Mouse (Mus musculus) monocyte, adult 59 days (primary cell): ENCODE data around the gene Abcb11. TPM values are rescaled to one million over a fixed set of nuclear protein-coding genes. Genes with fewer than 3 reads are reported as not detected.

Source experiments
- total RNA-seq, 2 experiments: library from RNA; stranded (reverse); gene quantifications; one replicate each; pipeline ENCODE4 v1.2.4; 2023

Gene Abcb11
- not detected for total RNA-seq

DNA sequence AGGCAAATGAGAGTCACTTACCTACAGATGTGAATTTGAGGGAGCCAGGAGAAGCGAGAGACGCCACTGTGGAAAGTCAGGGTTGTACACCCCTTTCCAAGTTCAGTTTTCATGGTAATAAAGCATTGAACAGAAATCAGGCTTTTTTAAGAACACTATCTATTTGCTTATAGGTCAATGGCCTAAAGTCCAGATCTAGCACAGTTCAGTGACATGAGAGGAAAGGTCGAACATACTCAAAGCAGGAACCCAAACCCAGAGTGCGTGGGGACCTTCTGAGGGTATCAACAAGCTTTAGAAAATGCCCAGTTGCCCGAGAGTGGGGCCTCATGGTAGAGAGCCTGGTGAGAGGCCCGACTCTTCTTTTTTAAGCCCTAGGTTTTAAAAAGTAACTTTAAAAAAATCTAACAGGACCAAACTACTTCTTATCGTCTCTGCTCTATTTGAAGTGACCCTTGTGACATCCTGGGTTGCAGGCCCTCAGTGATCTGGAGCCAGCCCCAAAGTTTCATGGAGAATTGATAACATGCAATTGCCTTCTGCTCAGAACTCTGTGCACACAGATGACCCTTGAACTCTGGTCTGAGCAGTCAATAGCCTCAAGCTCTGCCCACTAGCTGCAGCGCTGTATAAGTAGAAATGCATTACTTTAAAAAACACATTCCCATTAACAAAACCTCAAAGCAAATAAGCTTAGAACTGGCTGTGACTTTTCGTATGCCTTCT is at the start of gene Abcb11:
TSS of gene Abcb11 (minus strand) at position 121 of the 726 bp plus-strand sequence.

DNA sequence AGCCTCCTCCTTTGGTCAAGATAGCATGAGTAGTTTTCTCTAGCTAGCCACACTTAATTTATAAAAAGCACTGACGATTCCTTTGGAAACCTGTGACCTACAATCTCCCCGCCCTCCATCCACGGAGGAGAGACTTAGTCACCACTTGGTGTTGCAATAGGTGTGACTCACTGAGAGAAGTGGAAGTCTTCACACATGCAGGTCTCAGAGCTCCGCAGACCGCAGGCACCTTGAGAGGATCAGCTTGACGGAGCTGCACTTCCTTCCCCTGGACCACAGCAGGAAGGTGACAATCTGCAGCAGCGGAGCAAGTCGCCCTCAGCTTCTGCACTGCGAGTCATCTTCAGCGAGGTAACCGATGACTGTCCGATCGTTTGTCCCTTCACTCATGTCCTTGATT is 37.9 kb upstream of the Abcb11 start, which contains the start of gene Dhrs9:
TSS of gene Dhrs9 (plus strand) at position 165 of the 400 bp plus-strand sequence.

DNA sequence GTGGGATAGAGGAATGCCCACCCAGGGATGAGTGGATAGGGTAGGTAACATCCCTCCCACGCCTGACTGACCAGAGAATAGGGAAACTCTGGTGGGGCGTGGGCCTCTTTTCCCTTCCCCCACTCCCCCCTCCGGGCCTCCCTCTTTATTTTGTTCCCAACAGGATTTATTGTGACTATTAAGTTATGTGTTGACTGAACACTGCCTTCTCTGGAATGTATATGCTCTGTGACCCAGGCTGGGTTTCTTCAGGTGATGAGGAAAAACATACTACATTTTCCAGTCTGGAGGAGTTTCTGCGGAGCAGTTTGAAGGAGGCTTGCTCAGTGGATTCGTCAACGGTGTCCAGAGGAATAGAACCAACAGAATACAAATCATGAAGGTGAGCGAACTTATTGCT is 131.6 kb downstream of the Abcb11 start, which contains the start of gene G6pc2:
TSS of gene G6pc2 (plus strand) at position 301 of the 400 bp plus-strand sequence.

DNA sequence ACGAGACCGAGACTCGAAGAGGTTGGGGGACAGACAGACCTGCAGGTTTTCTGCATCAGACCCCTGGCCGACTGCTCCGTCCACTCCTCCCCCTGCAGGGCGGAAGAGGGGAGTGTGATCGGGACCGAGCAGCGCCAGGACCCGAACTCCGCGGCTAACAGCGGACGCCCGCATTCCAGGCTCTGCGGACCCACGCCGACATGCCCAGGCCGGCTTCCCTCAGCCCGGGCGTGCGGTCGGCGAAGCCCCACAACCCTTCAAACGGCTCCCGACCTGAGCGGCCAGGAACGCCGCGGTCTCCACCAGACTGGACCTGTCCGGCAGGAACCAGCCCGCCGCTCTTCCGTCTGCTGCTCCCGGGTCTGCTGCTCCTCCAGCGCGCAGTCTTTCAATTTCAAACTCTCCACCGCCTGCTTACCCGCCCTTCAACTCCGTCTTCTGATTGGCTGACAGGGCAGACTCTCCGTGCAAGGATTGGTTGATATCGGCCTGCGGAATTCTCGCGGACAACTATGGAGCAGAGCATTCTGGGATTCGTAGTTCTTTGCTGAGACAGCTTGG is 136.5 kb downstream of the Abcb11 start, which contains the start of gene Spc25:
TSS of gene Spc25 (minus strand) at position 404 of the 561 bp plus-strand sequence.

Other genes with a start within 250 kb of the Abcb11 start
- 1 to 10 TPM; 8.0 to 8.5 TPM for gene Nostrin, start 206.8 kb downstream of the Abcb11 start, total RNA-seq
- 1 to 10 TPM in 1 of 2 experiments, under 1 TPM in 1; 0.82 to 1.4 TPM for gene Spc25, start 136.4 kb downstream of the Abcb11 start, total RNA-seq
- not detected for gene G6pc2, start 131.5 kb downstream of the Abcb11 start, total RNA-seq
- under 1 TPM; 0.21 to 0.24 TPM for gene Dhrs9, start 37.8 kb upstream of the Abcb11 start, total RNA-seq
- under 1 TPM; 0.08 to 0.12 TPM for gene Lrp2, start 243.4 kb upstream of the Abcb11 start, total RNA-seq